Mouse (Mus musculus): Measurements from ENCODE around the gene Anks1. TPM values are rescaled to one million over a fixed set of nuclear protein-coding genes. Genes with fewer than 3 reads are reported as not detected.

Gene Anks1
- polyA plus RNA-seq, 1 experiment from 2014 or later: 14.4 TPM

DNA sequence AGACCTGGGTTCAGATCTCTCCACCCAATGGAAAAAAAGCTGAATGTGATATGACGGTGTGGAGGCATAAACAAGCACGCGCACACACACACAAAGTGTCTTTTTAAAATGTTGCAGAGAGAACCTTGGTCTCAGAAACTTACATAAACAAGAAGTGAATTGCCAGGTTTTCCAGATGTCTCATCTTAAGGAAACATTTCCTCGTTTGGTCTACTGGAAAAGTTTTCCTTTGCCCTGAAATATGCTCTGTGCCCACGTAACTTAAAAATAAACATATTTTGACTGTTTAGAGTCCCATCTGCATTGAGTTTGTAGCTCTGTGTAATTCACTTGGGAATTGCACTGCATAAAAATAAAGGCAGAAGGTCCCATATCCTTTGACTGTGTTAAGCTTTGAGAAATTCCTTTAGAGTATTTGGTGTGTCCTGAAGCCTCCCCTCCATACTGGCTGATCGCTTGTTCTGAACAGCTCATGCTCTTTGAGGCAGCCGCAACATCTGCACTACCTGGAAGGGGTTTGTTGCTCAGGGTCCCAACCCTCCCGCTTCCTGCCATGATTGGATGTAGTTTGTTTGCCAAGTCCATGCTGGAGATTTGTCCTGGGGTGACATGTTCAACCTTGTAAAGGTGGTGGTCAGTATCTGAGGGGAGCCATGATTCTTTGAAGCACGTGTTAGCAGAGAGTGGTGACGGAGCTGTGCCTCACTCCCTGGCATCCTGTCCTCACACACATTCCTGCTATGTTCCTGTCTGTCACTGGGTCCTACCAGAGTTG lies 25.2 kb downstream of the Anks1 start:
- Histone ChIP-seq H3K9me3 (replicated peaks) (no peaks in the 10 kb centered on the region), H3K4me3 (replicated peaks) (no peak overlapping the region), H3K27ac (peak overlapping the region; percentile 20; the same call in 1 of the 2 replicates), H3K36me3 (no peaks in the 10 kb centered on the region), H3K9ac (no peak overlapping the region), H3K4me2 (no peak overlapping the region), H3K27me3 (no peaks in the 10 kb centered on the region), H3K4me1 (peaks cover 46% of the 10 kb centered on the region)
- 82% methylated on average over 10 of the region's 10 CpGs for WGBS
- no peak for ATAC-seq (replicated peaks; ENCODE audit: low FRiP score)

GRCm38 (mm10) chr17:27935091-27935490 lies 26.0 kb downstream of the Anks1 start:
- WGBS: 80% methylated on average over 3 of the region's 3 CpGs
- Histone ChIP-seq H3K9me3 (replicated peaks) (no peaks in the 10 kb centered on the region), H3K4me1 (peaks cover 52% of the 10 kb centered on the region), H3K4me3 (replicated peaks) (no peak overlapping the region), H3K9ac (no peak overlapping the region), H3K36me3 (no peaks in the 10 kb centered on the region), H3K27ac (no peak overlapping the region), H3K4me2 (no peak overlapping the region), H3K27me3 (no peaks in the 10 kb centered on the region)
- no peak for ATAC-seq (replicated peaks; ENCODE audit: low FRiP score)

DNA sequence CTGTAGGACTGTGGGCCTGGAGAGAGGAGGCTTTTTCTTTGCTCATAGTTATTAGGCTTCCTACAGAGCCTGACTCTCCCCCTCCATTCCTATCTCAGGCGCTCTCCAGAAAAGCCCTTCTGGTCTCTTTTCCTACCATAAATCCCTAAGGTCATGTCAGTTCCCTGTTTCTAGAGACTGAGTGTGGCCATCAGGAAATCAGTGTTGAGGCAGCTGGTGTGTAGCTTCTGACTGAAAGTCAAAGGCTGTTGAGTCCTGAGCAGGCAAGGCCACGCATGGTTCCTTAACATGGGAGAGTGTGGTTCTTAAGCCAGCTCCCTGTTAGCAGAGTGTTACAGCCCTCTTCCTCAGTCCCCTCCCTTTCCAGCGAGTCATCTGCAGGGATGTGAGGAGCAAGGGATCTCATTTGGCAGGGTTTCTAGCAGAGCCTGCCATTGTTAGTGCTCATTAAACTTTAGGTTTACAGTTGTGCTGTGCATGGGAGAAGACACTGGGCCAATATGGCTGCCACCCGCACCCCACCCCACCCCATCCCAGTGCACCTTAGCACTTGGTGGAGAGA lies 28.0 kb downstream of the Anks1 start:
- H3K9ac ChIP-seq: no peak overlapping the region
- 70% methylated on average over 4 of the region's 4 CpGs for WGBS

DNA sequence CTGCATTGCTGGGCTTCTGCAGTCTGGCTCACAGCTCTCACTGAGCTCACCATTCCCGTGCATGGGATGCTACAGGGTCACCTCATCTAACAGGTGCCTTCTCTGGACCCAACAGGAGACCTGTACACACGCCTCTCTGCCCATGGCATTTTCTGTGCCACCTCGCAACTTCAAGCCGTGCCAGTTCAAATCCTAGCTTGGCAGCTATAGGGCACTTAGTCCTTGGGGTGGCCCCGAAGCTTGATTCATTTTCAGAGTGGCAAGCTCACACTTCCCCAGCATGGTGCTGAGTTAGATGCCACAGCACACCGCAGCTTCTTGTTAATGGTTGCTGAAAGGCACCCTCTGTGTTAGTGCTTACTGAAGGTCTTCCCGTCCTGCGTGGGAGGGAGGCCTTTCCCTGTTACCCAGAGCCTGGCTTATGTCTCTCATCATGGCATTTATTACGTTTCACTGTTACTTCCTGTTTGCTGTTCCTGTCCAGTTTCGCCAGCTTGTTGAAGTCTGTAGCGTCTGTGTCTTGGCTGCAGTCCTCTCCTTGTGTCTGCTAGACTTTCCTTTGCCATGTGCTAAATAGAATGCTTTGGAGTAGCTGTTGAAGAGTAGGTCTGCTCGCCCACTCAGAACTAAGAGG lies 29.1 kb downstream of the Anks1 start:
- H3K9ac ChIP-seq: no peak overlapping the region
- 56% methylated on average over 12 of the region's 12 CpGs for WGBS
- H3K4me3 ChIP-seq (replicated peaks): no peak overlapping the region
- peak overlapping the region; percentile 30 for H3K27ac ChIP-seq
- no peaks in the 10 kb centered on the region for H3K9me3 ChIP-seq (replicated peaks)
- no peaks in the 10 kb centered on the region for H3K27me3 ChIP-seq
- no peaks in the 10 kb centered on the region for H3K36me3 ChIP-seq
- no peak overlapping the region for H3K4me2 ChIP-seq
- no peak for ATAC-seq (replicated peaks; ENCODE audit: low FRiP score)
- H3K4me1 ChIP-seq: peaks cover 44% of the 10 kb centered on the region

More for the DNA sequence above, 28.0 kb downstream of the Anks1 start:
- H3K4me2 ChIP-seq: no peak overlapping the region
- no peaks in the 10 kb centered on the region for H3K36me3 ChIP-seq
- H3K27me3 ChIP-seq: no peaks in the 10 kb centered on the region
- no peak for ATAC-seq (replicated peaks; ENCODE audit: low FRiP score)
- no peaks in the 10 kb centered on the region for H3K9me3 ChIP-seq (replicated peaks)
- no peak overlapping the region for H3K4me3 ChIP-seq (replicated peaks)
- H3K4me1 ChIP-seq: peaks cover 55% of the 10 kb centered on the region
- no peak overlapping the region for H3K27ac ChIP-seq

GRCm38 (mm10) chr17:27939028-27939427 lies 29.9 kb downstream of the Anks1 start:
- H3K4me2 ChIP-seq: no peak overlapping the region
- H3K36me3 ChIP-seq: no peaks in the 10 kb centered on the region
- H3K9me3 ChIP-seq (replicated peaks): no peaks in the 10 kb centered on the region
- no peak for ATAC-seq (replicated peaks; ENCODE audit: low FRiP score)
- no peaks in the 10 kb centered on the region for H3K27me3 ChIP-seq
- H3K9ac ChIP-seq: no peak overlapping the region
- H3K4me1 ChIP-seq: peaks cover 43% of the 10 kb centered on the region
- no peak overlapping the region for H3K4me3 ChIP-seq (replicated peaks)
- peak overlapping the region; percentile 61; the same call in 1 of the 2 replicates for H3K27ac ChIP-seq
- 84% methylated on average over 5 of the region's 5 CpGs for WGBS

DNA sequence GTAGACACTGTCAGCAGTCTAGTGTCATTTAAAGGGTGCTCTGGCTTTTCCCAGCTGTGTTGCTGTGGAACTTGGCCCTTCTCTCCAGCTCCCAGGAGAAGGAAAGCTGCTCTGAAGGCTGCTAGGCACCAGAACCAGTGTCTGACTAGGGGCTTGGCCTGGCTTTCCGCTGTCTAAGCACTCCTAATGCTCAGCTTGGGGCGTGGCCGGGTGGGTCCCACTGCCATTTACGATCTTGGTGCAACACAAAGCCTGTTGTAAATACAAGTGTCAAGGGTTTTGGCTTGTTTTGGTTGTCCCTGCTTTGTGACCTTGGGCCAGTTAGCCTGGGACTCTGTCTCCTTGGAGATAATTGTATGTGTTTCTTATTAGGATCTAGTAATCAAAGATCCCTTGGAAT lies 31.2 kb downstream of the Anks1 start:
- H3K4me2 ChIP-seq: no peak overlapping the region
- peaks cover 45% of the 10 kb centered on the region for H3K4me1 ChIP-seq
- no peak for ATAC-seq (replicated peaks; ENCODE audit: low FRiP score)
- H3K27me3 ChIP-seq: no peaks in the 10 kb centered on the region
- H3K36me3 ChIP-seq: no peaks in the 10 kb centered on the region
- H3K4me3 ChIP-seq (replicated peaks): no peak overlapping the region
- H3K27ac ChIP-seq: peak overlapping the region; percentile 14; the same call in 1 of the 2 replicates
- H3K9ac ChIP-seq: no peak overlapping the region
- no peaks in the 10 kb centered on the region for H3K9me3 ChIP-seq (replicated peaks)
- WGBS: 27% methylated on average over 4 of the region's 4 CpGs

DNA sequence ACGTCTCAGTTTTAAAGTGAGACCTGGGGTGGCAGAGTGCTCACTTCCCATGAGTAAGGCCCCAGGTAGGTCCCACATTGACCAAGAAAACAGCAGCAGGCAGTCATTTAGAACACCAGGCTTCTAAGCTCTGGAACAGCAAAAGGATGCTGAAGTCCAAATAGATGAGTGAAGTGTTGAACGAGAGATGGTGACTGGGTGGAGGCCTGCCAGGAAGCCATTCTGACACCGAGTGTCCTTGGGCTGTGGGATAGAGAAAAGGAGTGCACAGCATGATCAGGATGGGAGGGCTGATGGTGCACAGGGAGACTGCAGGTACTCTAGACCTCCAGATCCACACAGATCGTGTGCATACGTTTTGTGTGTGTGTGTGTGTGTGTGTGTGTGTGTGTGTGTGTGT lies 32.1 kb downstream of the Anks1 start:
- 79% methylated on average over 5 of the region's 5 CpGs for WGBS
- no peak for ATAC-seq (replicated peaks; ENCODE audit: low FRiP score)

GRCm38 (mm10) chr17:27941698-27942097 lies 32.6 kb downstream of the Anks1 start:
- no peak overlapping the region for H3K27ac ChIP-seq
- no peaks in the 10 kb centered on the region for H3K9me3 ChIP-seq (replicated peaks)
- no peak overlapping the region for H3K4me3 ChIP-seq (replicated peaks)
- no peak overlapping the region for H3K4me2 ChIP-seq
- no peaks in the 10 kb centered on the region for H3K36me3 ChIP-seq
- peaks cover 54% of the 10 kb centered on the region for H3K4me1 ChIP-seq
- H3K9ac ChIP-seq: no peak overlapping the region
- WGBS: 71% methylated on average over 2 of the region's 2 CpGs
- no peaks in the 10 kb centered on the region for H3K27me3 ChIP-seq
- ATAC-seq (replicated peaks; ENCODE audit: low FRiP score): no peak

More for the DNA sequence above, 32.1 kb downstream of the Anks1 start:
- H3K9me3 ChIP-seq (replicated peaks): no peaks in the 10 kb centered on the region
- no peak overlapping the region for H3K4me2 ChIP-seq
- H3K36me3 ChIP-seq: no peaks in the 10 kb centered on the region
- no peak overlapping the region for H3K27ac ChIP-seq
- no peak overlapping the region for H3K9ac ChIP-seq
- peaks cover 53% of the 10 kb centered on the region for H3K4me1 ChIP-seq
- H3K4me3 ChIP-seq (replicated peaks): no peak overlapping the region
- H3K27me3 ChIP-seq: no peaks in the 10 kb centered on the region

- Histone ChIP-seq H3K9ac (no peak overlapping the region), H3K9me3 (replicated peaks) (no peaks in the 10 kb centered on the region), H3K27ac (no peak overlapping the region), H3K4me2 (no peak overlapping the region), H3K4me3 (replicated peaks) (no peak overlapping the region), H3K27me3 (no peaks in the 10 kb centered on the region), H3K36me3 (no peaks in the 10 kb centered on the region), H3K4me1 (peaks cover 54% of the 10 kb centered on the region)
- WGBS: 82% methylated on average over 4 of the region's 4 CpGs
- ATAC-seq (replicated peaks; ENCODE audit: low FRiP score): no peak
Observed at GRCm38 (mm10) chr17:27942131-27942530, 33.0 kb downstream of the Anks1 start.

DNA sequence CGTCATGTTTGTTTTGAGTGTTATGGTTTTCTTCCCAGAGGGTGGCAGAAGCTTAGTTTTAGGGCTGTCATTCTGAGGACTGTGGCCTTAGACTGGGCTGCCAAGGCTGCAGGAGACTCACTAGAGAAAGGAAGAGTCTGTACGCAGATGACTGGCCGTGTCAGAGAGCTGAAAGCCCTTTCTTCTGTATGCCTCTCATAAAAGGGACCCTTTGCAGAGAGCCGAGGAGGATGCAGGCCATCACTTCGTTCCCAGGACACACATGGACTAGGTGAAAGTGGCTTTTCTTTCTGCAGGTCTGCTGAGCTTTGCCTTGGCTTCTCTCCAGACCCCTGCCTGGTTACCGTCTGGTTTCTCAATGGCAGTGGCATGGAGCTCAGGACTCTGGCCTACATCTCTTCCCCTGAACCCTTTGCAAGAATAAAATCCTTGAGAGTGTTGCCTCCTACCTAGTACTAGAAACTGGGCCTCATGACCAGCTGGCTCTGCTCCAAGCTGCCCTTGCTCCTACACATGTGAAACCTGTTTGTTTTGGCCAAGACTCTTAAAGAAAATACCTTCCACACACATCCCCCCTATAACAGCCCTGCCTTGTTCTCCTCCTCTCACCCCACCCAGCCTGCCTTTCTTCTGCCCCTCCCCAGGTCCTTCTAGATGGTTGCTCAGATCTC lies 36.6 kb downstream of the Anks1 start:
- H3K9ac ChIP-seq: no peak overlapping the region
- H3K9me3 ChIP-seq (replicated peaks): no peaks in the 10 kb centered on the region
- H3K4me2 ChIP-seq: no peak overlapping the region
- H3K4me1 ChIP-seq: peaks cover 32% of the 10 kb centered on the region
- 0 out of 2 replicates have a peak, but pooled peaks have one; percentile 66 for ATAC-seq (replicated peaks; ENCODE audit: low FRiP score)
- no peaks in the 10 kb centered on the region for H3K36me3 ChIP-seq
- 35% methylated on average over 6 of the region's 6 CpGs for WGBS
- H3K27ac ChIP-seq: peak overlapping the region; percentile 78
- H3K27me3 ChIP-seq: no peaks in the 10 kb centered on the region
- no peak overlapping the region for H3K4me3 ChIP-seq (replicated peaks)

DNA sequence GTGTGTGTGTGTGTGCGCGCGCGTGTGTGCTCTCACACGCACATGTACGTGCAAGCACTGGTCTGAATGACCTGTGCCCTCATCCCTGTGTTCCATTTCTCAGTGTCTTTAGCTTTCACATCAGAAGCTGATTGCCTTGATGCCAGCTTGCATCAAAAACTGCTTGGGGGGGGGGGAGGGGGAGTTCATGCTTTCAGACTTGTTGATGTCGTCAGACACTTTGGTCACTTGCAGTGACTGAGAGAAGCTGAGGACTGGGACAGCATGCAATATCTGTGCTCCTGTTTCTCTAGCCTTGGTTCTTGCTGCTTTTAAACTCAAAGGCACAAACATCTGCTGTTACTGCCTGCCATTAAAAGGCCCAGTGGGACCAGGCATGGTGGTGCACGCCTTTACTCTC lies 37.3 kb downstream of the Anks1 start:
- Histone ChIP-seq H3K36me3 (no peaks in the 10 kb centered on the region), H3K4me1 (peaks cover 32% of the 10 kb centered on the region), H3K4me2 (no peak overlapping the region), H3K9ac (no peak overlapping the region), H3K9me3 (replicated peaks) (no peaks in the 10 kb centered on the region), H3K27ac (peak overlapping the region; percentile 78), H3K4me3 (replicated peaks) (no peak overlapping the region), H3K27me3 (no peaks in the 10 kb centered on the region)
- ATAC-seq (replicated peaks; ENCODE audit: low FRiP score): no peak
- WGBS: 69% methylated on average over 8 of the region's 8 CpGs

DNA sequence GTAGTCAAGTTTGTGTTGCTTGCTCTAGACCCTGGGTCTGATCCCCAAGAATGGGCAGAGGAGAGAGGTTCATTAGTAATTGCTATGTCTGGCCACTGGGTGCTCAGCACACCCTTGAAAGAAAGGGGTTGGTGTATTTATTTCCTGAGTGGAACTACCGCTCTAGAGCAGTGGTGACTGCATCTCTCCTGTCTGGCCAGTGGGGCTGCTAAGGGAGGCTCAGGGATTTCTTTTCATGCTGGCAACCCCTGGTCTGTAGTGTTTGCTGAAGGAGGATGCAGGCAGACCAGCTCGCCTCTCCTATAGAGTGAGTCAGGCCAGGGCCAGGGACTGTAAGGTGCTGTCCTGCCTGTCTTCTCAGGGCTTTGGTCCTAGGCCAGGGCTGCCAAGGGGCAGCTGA lies 38.0 kb downstream of the Anks1 start:
- H3K4me1 ChIP-seq: peaks cover 32% of the 10 kb centered on the region
- no peak for ATAC-seq (replicated peaks; ENCODE audit: low FRiP score)
- H3K36me3 ChIP-seq: no peaks in the 10 kb centered on the region
- H3K9me3 ChIP-seq (replicated peaks): no peaks in the 10 kb centered on the region
- H3K9ac ChIP-seq: no peak overlapping the region
- H3K4me3 ChIP-seq (replicated peaks): no peak overlapping the region
- 0 out of 2 replicates have a peak overlapping the region, but pooled peaks have one; percentile 15 for H3K27ac ChIP-seq
- H3K27me3 ChIP-seq: no peaks in the 10 kb centered on the region
- 84% methylated on average over 2 of the region's 2 CpGs for WGBS
- no peak overlapping the region for H3K4me2 ChIP-seq

Data from kidney, embryonic 15.5 days (tissue).